Comparison of ENCODE assay signal across 21 mouse cellular contexts in the genomic region with DNA sequence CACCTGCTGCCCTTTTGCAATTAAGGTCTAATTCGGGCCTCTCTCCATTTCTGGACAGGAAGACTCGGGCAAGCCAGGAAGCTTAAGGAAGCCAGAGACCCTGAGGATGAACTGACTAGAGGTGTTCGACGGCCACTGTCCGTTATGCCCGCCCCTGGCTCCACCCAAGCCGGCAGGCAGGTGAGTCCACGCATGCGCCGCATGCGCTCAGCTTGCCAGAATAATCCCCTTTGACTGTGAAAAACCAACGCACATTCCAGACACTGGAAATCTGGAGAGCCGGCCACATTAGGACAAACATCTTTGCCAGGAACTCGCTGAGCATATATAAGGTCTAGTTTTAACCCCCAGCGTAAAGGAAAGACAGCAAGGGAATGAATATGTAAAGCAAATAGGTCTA. TPM values are rescaled to one million over a fixed set of nuclear protein-coding genes. Genes with fewer than 3 reads are reported as not detected.
DNase-seq lines count a peak whose midpoint lies in the region; ATAC-seq lines count a peak whose summit lies in the region.
"Had no signal": no experiment of that assay in that cellular context is flagged by ENCODE, and none has a peak within 500 bp of the region (broad histone marks: within the 10 kb centered on the region; RNA-seq: fewer than 3 reads in every experiment).

No protein-coding gene starts in this region.

- no peaks in the 10 kb centered on the region for H3K27me3 ChIP-seq in heart, embryonic 10.5 days (ENCODE audit: insufficient read depth, poor library complexity, severe bottlenecking)
- H3K27me3 ChIP-seq in heart, embryonic 11.5 days (ENCODE audit: control insufficient read depth, insufficient read depth, low read length): no peaks in the 10 kb centered on the region
- no peaks in the 10 kb centered on the region for H3K27me3 ChIP-seq in midbrain, embryonic 13.5 days
- no peaks in the 10 kb centered on the region for H3K27me3 ChIP-seq in midbrain, embryonic 14.5 days (ENCODE audit: control insufficient read depth, insufficient read depth, low read length)
- H3K27me3 ChIP-seq: hindbrain, embryonic 12.5 days; intestine, embryonic 15.5 days; Patski had no signal

- peaks cover 43% of the 10 kb centered on the region for H3K36me3 ChIP-seq in heart, embryonic 10.5 days
- no peaks in the 10 kb centered on the region for H3K36me3 ChIP-seq in heart, embryonic 11.5 days (ENCODE audit: control insufficient read depth, insufficient read depth, low read length)
- H3K36me3 ChIP-seq in midbrain, embryonic 13.5 days: peaks cover 32% of the 10 kb centered on the region
- H3K36me3 ChIP-seq in midbrain, embryonic 14.5 days (ENCODE audit: control insufficient read depth, insufficient read depth, low read length): peaks cover 24% of the 10 kb centered on the region; the same call in 1 of the 2 replicates

- H3K27ac ChIP-seq in heart, embryonic 10.5 days: peak overlapping the region; percentile 2; the same call in 1 of the 2 replicates
- no peak overlapping the region for H3K27ac ChIP-seq in heart, embryonic 11.5 days (ENCODE audit: low read depth, low read length)
- H3K27ac ChIP-seq in midbrain, embryonic 13.5 days: no peak overlapping the region
- no peak overlapping the region for H3K27ac ChIP-seq in midbrain, embryonic 14.5 days (replicated peaks; ENCODE audit: low read depth, low read length)
- H3K27ac ChIP-seq: embryonic facial prominence, embryonic 10.5 days; hindbrain, embryonic 12.5 days; intestine, embryonic 15.5 days had no signal

- H3K4me3 ChIP-seq in heart, embryonic 10.5 days: no peak overlapping the region
- H3K4me3 ChIP-seq in heart, embryonic 11.5 days (ENCODE audit: low read depth, low read length): no peak overlapping the region
- no peak overlapping the region for H3K4me3 ChIP-seq in midbrain, embryonic 13.5 days (replicated peaks)
- H3K4me3 ChIP-seq in midbrain, embryonic 14.5 days (replicated peaks; ENCODE audit: low read depth, low read length): no peak overlapping the region
- H3K4me3 ChIP-seq: embryonic facial prominence, embryonic 10.5 days; hindbrain, embryonic 12.5 days; intestine, embryonic 15.5 days had no signal

- peak; percentile 12 for DNase-seq in cerebellum, adult 9-11 months
- no peak for DNase-seq in cerebellum, adult 18-20 months
- DNase-seq in heart, embryonic 10.5 days (ENCODE audit: low spot score): no peak
- DNase-seq in midbrain, embryonic 14.5 days: no peak
- peak; percentile 52 for DNase-seq in R1 (ENCODE audit: low read depth, low spot score)
- DNase-seq: adrenal gland, postnatal 10 days; cerebellum, postnatal 36 days; heart, postnatal 4 days; kidney, adult 18-20 months had no signal

- no peak overlapping the region for H3K4me2 ChIP-seq in heart, embryonic 11.5 days
- H3K4me2 ChIP-seq in midbrain, embryonic 13.5 days (replicated peaks): no peak overlapping the region
- H3K4me2 ChIP-seq in midbrain, embryonic 14.5 days (ENCODE audit: low read length): no peak overlapping the region
- H3K4me2 ChIP-seq: hindbrain, embryonic 12.5 days; intestine, embryonic 15.5 days had no signal

- H3K9me3 ChIP-seq in heart, embryonic 10.5 days: no peaks in the 10 kb centered on the region
- no peaks in the 10 kb centered on the region for H3K9me3 ChIP-seq in heart, embryonic 11.5 days (replicated peaks; ENCODE audit: control insufficient read depth, low read length)
- H3K9me3 ChIP-seq in midbrain, embryonic 13.5 days: no peaks in the 10 kb centered on the region
- no peaks in the 10 kb centered on the region for H3K9me3 ChIP-seq in midbrain, embryonic 14.5 days (ENCODE audit: control insufficient read depth, low read length)
- H3K9me3 ChIP-seq: embryonic facial prominence, embryonic 10.5 days; hindbrain, embryonic 12.5 days; intestine, embryonic 15.5 days had no signal

- H3K4me1 ChIP-seq in heart, embryonic 10.5 days: peaks cover 48% of the 10 kb centered on the region
- peaks cover 25% of the 10 kb centered on the region for H3K4me1 ChIP-seq in heart, embryonic 11.5 days (ENCODE audit: control insufficient read depth, insufficient read depth, low read length)
- peaks cover 77% of the 10 kb centered on the region for H3K4me1 ChIP-seq in midbrain, embryonic 13.5 days (replicated peaks)
- 0 out of 2 replicates have a peak, but pooled peaks cover 6% of the 10 kb centered on the region for H3K4me1 ChIP-seq in midbrain, embryonic 14.5 days (ENCODE audit: control insufficient read depth, insufficient read depth, low read length)

- no peak overlapping the region for H3K9ac ChIP-seq in heart, embryonic 11.5 days (ENCODE audit: low read depth, low read length)
- H3K9ac ChIP-seq in midbrain, embryonic 13.5 days (replicated peaks): 0 out of 2 replicates have a peak overlapping the region, but pooled peaks have one; percentile 14
- no peak overlapping the region for H3K9ac ChIP-seq in midbrain, embryonic 14.5 days (replicated peaks; ENCODE audit: low read length)
- H3K9ac ChIP-seq: hindbrain, embryonic 12.5 days; intestine, embryonic 15.5 days had no signal

- ATAC-seq in heart, embryonic 11.5 days (replicated peaks; ENCODE audit: insufficient number of reproducible peaks, low FRiP score, low TSS enrichment): no peak
- ATAC-seq in midbrain, embryonic 13.5 days: no peak
- no peak for ATAC-seq in midbrain, embryonic 14.5 days (ENCODE audit: low FRiP score, low TSS enrichment)
- ATAC-seq in activated CD4-positive, CD25-positive, alpha-beta regulatory T cell, adult 4 months: no peak
- ATAC-seq: forebrain, embryonic 14.5 days; intestine, embryonic 15.5 days; Patski had no signal

- 88% methylated on average over 15 of the region's 15 CpGs for WGBS in heart, embryonic 10.5 days
- WGBS in heart, embryonic 11.5 days (ENCODE audit: insufficient replicate concordance): 91% methylated on average over 15 of the region's 15 CpGs
- WGBS in midbrain, embryonic 13.5 days: 89% methylated on average over 15 of the region's 15 CpGs
- 84% methylated on average over 15 of the region's 15 CpGs for WGBS in midbrain, embryonic 14.5 days

RNA-seq across cellular contexts. Expression of a gene that starts 16.8 kb away (rescaled TPM):
- 479 and 560 TPM in 2 replicates for polyA plus RNA-seq in heart, embryonic 10.5 days (2016; fragmentation: Nextera tagmentation; extraction: Ambion mirVana)
- polyA plus RNA-seq in heart, embryonic 11.5 days (2014; fragmentation: Nextera tagmentation; extraction: Ambion mirVana): 546 and 556 TPM in 2 replicates
- polyA plus RNA-seq in midbrain, embryonic 13.5 days (2015; fragmentation: Nextera tagmentation; extraction: Ambion mirVana): 380 and 382 TPM in 2 replicates
- 346 and 405 TPM in 2 replicates for polyA plus RNA-seq in midbrain, embryonic 14.5 days (2014; fragmentation: Nextera tagmentation; extraction: Ambion mirVana)
- 100 to 1,000 TPM; 350 to 354 TPM for polyA plus RNA-seq in activated CD4-positive, CD25-positive, alpha-beta regulatory T cell, adult 4 months (2017; shearing (Covaris generic))

RNA-seq across cellular contexts. Expression of a gene that starts 24.5 kb away (rescaled TPM):
- polyA plus RNA-seq in heart, embryonic 10.5 days (2016; fragmentation: Nextera tagmentation; extraction: Ambion mirVana): 568 and 608 TPM in 2 replicates
- polyA plus RNA-seq in heart, embryonic 11.5 days (2014; fragmentation: Nextera tagmentation; extraction: Ambion mirVana): 531 and 534 TPM in 2 replicates
- polyA plus RNA-seq in midbrain, embryonic 13.5 days (2015; fragmentation: Nextera tagmentation; extraction: Ambion mirVana): 820 and 847 TPM in 2 replicates
- 987 and 1,278 TPM in 2 replicates for polyA plus RNA-seq in midbrain, embryonic 14.5 days (2014; fragmentation: Nextera tagmentation; extraction: Ambion mirVana)
- polyA plus RNA-seq in activated CD4-positive, CD25-positive, alpha-beta regulatory T cell, adult 4 months (2017; shearing (Covaris generic)): 100 to 1,000 TPM; 421 to 424 TPM

RNA-seq across cellular contexts. Expression of a gene that starts 24.8 kb away (rescaled TPM):
- polyA plus RNA-seq in heart, embryonic 10.5 days (2016; fragmentation: Nextera tagmentation; extraction: Ambion mirVana): 51.9 and 71.5 TPM in 2 replicates
- polyA plus RNA-seq in heart, embryonic 11.5 days (2014; fragmentation: Nextera tagmentation; extraction: Ambion mirVana): 51.2 and 51.5 TPM in 2 replicates
- 56.6 and 61.5 TPM in 2 replicates for polyA plus RNA-seq in midbrain, embryonic 13.5 days (2015; fragmentation: Nextera tagmentation; extraction: Ambion mirVana)
- polyA plus RNA-seq in midbrain, embryonic 14.5 days (2014; fragmentation: Nextera tagmentation; extraction: Ambion mirVana): 46.2 TPM in 2 replicates
- 10 to 100 TPM; 40.7 to 44.0 TPM for polyA plus RNA-seq in activated CD4-positive, CD25-positive, alpha-beta regulatory T cell, adult 4 months (2017; shearing (Covaris generic))

RNA-seq across cellular contexts. Expression of a gene that starts 47.7 kb away (rescaled TPM):
- not detected in 2 replicates for polyA plus RNA-seq in heart, embryonic 10.5 days (2016; fragmentation: Nextera tagmentation; extraction: Ambion mirVana)
- 0.08 TPM in 1 of 2 replicates, not detected in the other for polyA plus RNA-seq in heart, embryonic 11.5 days (2014; fragmentation: Nextera tagmentation; extraction: Ambion mirVana)
- 0.04 TPM in 1 of 2 replicates, not detected in the other for polyA plus RNA-seq in midbrain, embryonic 13.5 days (2015; fragmentation: Nextera tagmentation; extraction: Ambion mirVana)
- not detected in 2 replicates for polyA plus RNA-seq in midbrain, embryonic 14.5 days (2014; fragmentation: Nextera tagmentation; extraction: Ambion mirVana)
- not detected for polyA plus RNA-seq in activated CD4-positive, CD25-positive, alpha-beta regulatory T cell, adult 4 months (2017; shearing (Covaris generic))
- polyA plus RNA-seq: C2C12; cerebellum, adult 2 months; embryonic facial prominence, embryonic 10.5 days; forebrain, embryonic 14.5 days; heart, postnatal 0 days; intestine, embryonic 15.5 days; kidney, embryonic 14.5 days had no signal

Comparison
In these comparisons a context has a peak if more than half of its experiments do, and no peak if none do; other contexts are left out.
1. DNase-seq: peak in cerebellum, adult 9-11 months (single experiment) and R1 (single experiment); none in cerebellum, adult 18-20 months (0 of 2), heart, embryonic 10.5 days (single experiment) and midbrain, embryonic 14.5 days (single experiment).